Mouse (Mus musculus) limb, embryonic 15.5 days (tissue): ENCODE results near the gene Cxcl12. TPM values are rescaled to one million over a fixed set of nuclear protein-coding genes. Genes with fewer than 3 reads are reported as not detected.

ENCODE experiments used
- ATAC-seq: fragments of 200-750 bp; cut with Nextera tagmentation; 2 replicates; pipeline ENCODE4 v1.8.0; 2017; ENCODE audit warnings: low read depth, moderate TSS enrichment; ENCODE audit not compliant: insufficient number of reproducible peaks, low FRiP score, low TSS enrichment
- H3K27ac ChIP-seq: fragments of 300-500 bp; sonication (generic); 2 replicates; pipeline ENCODE4 v1.5.1; 2015; ENCODE audit warnings: moderate library complexity, mild to moderate bottlenecking, inconsistent platforms
- H3K27me3 ChIP-seq: fragments of 300-500 bp; sonication (generic); 2 replicates; pipeline ENCODE4 v1.6.1; 2015; ENCODE audit warnings: inconsistent platforms
- H3K36me3 ChIP-seq: fragments of 300-500 bp; sonication (generic); 2 replicates; pipeline ENCODE4 v1.6.1; 2015; ENCODE audit warnings: inconsistent platforms
- H3K4me1 ChIP-seq: fragments of 300-500 bp; sonication (generic); 2 replicates; pipeline ENCODE4 v1.6.1; 2015; ENCODE audit warnings: inconsistent platforms
- H3K4me2 ChIP-seq: fragments of 300-500 bp; sonication (generic); 2 replicates; pipeline ENCODE4 v1.6.1; 2015; ENCODE audit warnings: mild to moderate bottlenecking, inconsistent platforms
- H3K4me3 ChIP-seq: fragments of 300-500 bp; sonication (generic); 2 replicates; pipeline ENCODE4 v1.5.1; 2015; ENCODE audit warnings: mild to moderate bottlenecking, inconsistent platforms
- H3K9ac ChIP-seq: fragments of 300-500 bp; sonication (generic); 2 replicates; pipeline ENCODE4 v1.6.1; 2015; ENCODE audit warnings: inconsistent platforms
- H3K9me3 ChIP-seq: fragments of 300-500 bp; sonication (generic); 2 replicates; pipeline ENCODE4 v1.6.1; 2016; ENCODE audit warnings: inconsistent platforms
- WGBS: fragments of 180-500 bp; shearing (Covaris S2); methylation state at CpG from one replicate; pipeline ENCODE4 v1.1.7; 2015; 5-methylcytosine and 5-hydroxymethylcytosine counted together
- polyA plus RNA-seq: library from polyadenylated mRNA; unstranded; fragments of >200 nt; fragmentation: Nextera tagmentation; extraction: Ambion mirVana; gene quantifications from 2 replicates; pipeline ENCODE4 v1.2.1, GENCODE M21; 2015

The Cxcl12 gene
- polyA plus RNA-seq, 1 experiment from 2014 or later = 170 TPM

DNA sequence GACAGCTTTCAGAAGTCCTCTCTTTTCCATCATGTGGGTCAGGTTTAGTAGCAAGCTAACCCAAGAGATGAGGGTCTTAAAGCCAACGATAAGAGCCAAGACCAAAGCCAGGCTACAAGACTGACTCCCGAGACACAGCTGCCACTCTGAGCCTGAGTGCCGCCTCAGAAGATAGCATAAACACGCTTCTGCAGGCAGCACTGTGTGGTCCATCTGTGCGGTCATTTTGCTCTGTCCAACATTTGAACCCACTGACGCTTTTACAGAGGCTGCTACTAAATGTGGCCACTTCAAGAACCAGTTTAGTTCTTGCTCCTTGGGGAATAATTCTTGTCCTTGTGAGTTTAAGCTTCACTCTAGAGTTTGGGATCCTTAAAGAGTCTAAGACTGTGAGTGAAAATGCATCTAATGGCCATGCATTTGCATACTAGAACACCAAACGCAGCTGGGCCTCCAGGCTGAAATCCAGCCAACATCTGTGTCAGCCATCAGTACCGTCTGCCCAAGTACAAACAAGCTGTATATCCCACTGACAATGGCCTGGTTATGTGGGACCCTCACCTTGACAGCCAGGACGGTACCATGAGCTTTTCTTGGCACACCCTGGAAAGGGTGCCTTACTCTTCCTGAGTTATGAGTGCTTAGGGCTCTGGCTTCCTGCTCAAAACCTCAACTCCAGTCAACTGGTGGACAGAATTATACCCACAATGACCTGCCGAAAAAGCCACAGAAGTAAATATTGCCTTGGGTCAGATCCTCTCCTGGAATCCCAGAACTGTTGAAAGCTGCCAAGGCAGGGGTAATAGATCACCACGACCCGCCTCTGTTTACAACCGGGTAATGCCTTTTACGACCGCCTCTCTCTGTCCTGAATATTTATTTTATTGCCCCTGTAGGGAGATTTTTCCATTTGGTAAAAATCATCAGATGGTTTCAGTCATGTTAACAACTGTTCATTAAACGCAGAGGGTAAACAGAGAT, 8.3 kb upstream of the Cxcl12 start:
- Histone ChIP-seq H3K9ac (no peak overlapping the region), H3K4me1 (peaks cover 24% of the 10 kb centered on the region), H3K4me2 (no peak overlapping the region), H3K4me3 (no peak overlapping the region), H3K27me3 (peaks cover 6% of the 10 kb centered on the region; the same call in 1 of the 2 replicates), H3K36me3 (no peaks in the 10 kb centered on the region), H3K9me3 (no peaks in the 10 kb centered on the region), H3K27ac (no peak overlapping the region)
- ATAC-seq = no peak
- 27% methylated on average over 16 of the region's 16 CpGs for WGBS

DNA sequence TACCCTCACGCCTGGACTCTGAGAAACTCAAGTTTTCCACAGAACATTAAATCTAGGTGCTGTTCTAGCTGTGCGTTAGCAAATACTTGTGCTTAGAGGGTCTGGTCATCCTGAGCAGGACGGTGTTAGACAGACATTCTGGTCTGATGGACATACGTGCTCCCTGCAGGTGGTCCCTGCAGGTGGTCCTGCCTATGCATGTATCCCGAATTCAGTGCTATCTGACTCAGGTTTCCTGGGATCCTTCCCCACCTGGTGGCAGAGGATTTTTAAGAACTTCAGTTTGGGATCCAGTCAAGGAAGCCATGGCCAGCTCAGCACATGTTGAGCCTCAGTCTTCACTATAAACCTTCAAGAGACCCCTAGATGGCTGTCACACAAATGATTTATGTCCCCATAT, 4.8 kb upstream of the Cxcl12 start:
- 74% methylated on average over 5 of the region's 5 CpGs for WGBS
- H3K4me1 ChIP-seq = peaks cover 33% of the 10 kb centered on the region
- H3K27me3 ChIP-seq = peaks cover 14% of the 10 kb centered on the region; the same call in 1 of the 2 replicates
- H3K9ac ChIP-seq = no peak overlapping the region
- no peaks in the 10 kb centered on the region for H3K36me3 ChIP-seq
- no peak overlapping the region for H3K4me3 ChIP-seq
- no peak for ATAC-seq
- no peak overlapping the region for H3K27ac ChIP-seq
- H3K4me2 ChIP-seq = no peak overlapping the region
- H3K9me3 ChIP-seq = no peaks in the 10 kb centered on the region

DNA sequence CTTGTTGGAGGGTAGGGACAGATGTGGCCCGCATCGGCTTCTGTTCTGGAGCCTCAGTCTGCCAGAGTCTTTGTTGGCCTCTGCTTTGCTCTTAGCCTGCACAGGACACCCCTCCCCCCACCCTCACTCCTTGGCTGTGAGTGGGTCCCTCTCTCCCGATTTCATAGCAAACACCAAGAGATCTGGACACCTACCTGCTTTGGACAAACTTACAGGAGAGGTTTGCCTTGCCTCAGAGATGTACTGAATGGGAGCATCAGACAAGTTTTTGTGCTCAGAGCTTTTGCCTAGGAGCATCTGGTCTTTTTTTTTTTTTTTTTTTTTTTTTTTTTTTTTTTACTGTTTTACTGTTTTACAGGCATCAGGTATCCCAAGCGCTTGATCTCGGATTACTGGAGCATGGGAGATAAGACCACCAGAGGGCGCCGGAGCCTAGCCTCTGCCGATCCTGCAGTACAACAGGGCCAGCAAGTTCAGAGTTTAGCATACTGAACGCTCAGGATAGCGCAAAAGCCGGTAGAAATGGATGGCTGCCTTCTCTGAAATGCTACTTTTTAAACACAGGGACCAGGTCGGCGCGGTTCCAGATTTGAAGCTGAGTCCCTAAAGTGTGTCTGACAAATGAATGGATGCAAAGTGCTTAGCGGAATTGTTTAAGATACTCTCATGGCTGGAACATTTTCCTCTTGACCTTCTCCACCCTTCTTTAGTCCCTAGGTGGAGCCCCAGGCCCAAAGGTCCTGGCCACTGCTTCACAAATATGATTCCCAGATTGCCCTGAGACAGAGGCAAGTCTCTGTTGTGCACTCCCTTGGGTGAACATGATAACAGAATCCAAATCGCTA, 1.5 kb upstream of the Cxcl12 start:
- Histone ChIP-seq H3K9me3 (no peaks in the 10 kb centered on the region), H3K9ac (no peak overlapping the region), H3K4me2 (peak overlapping the region; percentile 92), H3K27ac (no peak overlapping the region), H3K4me1 (peaks cover 37% of the 10 kb centered on the region), H3K27me3 (peaks cover 21% of the 10 kb centered on the region), H3K36me3 (no peaks in the 10 kb centered on the region), H3K4me3 (no peak overlapping the region; the same call in 1 of the 2 replicates)
- ATAC-seq = peak; percentile 72; the same call in 1 of the 2 replicates
- 2% methylated on average over 16 of the region's 16 CpGs for WGBS

DNA sequence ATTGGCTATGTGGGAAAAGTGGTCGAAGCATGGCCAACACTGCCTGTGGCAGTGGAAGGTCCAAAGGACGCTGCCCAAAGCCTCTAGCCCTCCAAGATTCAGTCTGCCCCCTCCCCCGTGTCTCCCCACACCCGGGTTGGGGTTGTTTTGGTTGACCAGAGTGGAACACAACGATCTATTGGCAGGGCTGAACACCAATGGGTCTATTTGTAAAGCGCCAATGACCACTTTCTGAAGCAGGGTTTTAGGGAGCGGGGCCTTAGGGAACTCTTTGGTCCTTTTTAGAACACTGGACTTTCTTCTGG, 957 bp upstream of the Cxcl12 start:
- H3K9ac ChIP-seq = no peak overlapping the region
- no peak overlapping the region for H3K27ac ChIP-seq
- H3K4me1 ChIP-seq = peaks cover 37% of the 10 kb centered on the region
- no peaks in the 10 kb centered on the region; the same call in 1 of the 2 replicates for H3K36me3 ChIP-seq
- H3K4me3 ChIP-seq = peak overlapping the region; percentile 70; the same call in 1 of the 2 replicates
- no peaks in the 10 kb centered on the region for H3K9me3 ChIP-seq
- H3K27me3 ChIP-seq = peaks cover 25% of the 10 kb centered on the region
- H3K4me2 ChIP-seq = peak overlapping the region; percentile 92
- no peak for ATAC-seq
- WGBS = 19% methylated on average over 7 of the region's 7 CpGs

DNA sequence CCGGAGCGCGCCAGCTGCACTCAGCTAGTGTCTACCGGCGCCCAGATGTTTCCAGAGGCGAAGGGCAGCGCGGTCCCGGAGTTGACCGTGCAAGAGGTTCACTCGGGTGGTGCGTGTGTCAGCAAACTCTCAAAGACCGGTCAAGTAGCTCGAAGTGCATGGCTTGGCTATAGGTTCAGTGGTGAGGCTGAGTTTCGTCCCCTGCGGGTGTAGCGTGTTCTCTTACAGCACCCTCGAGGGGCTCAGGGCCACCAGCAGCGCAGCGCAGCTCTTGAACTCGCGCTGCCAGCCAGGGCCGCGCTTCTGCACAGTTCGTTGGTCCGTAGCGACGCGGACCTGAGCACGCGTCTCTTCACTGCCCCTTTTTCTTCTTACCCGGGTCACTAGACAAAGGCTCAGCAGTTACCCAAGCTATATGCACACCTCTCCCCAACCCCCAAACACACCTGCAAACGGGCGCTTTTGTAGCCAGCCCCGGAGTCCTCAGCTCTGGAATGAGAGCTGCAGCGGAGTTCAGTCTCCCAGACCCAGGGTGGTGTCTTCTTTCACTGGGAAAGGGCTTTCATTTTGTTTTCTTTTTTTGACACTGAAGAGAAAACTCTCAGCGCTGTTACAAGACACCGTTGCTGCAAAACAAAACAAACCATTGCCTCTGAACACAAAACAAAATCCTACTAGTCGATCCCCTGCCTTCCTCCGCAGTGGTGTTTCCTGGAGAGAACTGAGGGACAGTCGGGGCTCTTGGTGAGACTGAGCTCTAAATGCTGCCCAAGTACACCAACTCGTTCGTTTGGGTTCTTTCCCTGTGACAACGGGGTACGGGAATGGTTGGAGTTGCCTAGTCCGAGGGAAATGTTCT, 945 bp downstream of the Cxcl12 start:
- Histone ChIP-seq H3K9me3 (no peaks in the 10 kb centered on the region), H3K27ac (peak overlapping the region; percentile 61), H3K9ac (peak overlapping the region; percentile 65), H3K27me3 (peaks cover 30% of the 10 kb centered on the region), H3K4me3 (peak overlapping the region; percentile 70), H3K4me2 (peak overlapping the region; percentile 92), H3K4me1 (peaks cover 41% of the 10 kb centered on the region), H3K36me3 (peaks cover 3% of the 10 kb centered on the region; the same call in 1 of the 2 replicates)
- no peak for ATAC-seq
- WGBS = 1% methylated on average over 46 of the region's 46 CpGs

DNA sequence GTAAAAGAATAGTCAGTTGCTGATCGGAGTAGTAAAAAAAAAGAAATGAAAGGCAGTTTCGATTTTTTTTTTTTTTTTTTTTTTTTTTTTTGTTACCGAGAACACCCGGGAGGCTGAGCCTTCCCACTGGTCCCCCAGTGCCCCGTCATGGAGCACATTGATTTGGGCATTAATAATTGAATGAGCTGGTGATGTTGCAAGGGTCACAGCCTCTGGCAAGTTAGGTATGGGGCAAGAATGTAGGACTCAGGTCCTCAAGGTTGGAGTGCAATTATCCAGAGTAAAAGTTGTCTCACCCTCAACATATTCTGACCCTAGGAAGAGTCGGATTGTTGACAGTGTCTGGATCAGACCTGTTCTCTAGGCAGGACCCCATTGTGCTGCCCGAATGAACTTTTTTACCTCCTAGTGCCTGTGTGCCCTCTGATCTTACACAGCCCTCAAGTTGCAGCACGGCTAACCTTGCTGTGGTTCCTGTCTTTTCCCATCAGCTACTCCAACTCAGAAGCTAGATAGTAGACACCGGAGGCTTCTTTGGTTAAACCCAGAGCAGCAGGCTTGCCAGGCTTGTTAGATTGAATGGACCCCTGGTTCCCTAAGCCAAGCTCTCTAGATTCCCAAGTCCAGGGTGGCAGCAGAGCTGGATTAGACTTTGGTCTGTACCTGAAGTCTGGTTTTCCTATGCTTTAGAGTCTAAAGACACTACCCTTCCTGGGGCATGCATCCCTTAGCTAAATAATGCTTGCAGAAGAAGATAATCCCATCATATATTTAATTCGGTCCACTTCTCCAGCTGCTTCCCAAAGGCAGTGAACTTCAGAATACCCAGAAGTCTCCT, 1.8 kb downstream of the Cxcl12 start:
- Histone ChIP-seq H3K9ac (peak overlapping the region; percentile 65; the same call in 1 of the 2 replicates), H3K27me3 (peaks cover 30% of the 10 kb centered on the region), H3K36me3 (peaks cover 3% of the 10 kb centered on the region; the same call in 1 of the 2 replicates), H3K27ac (no peak overlapping the region), H3K9me3 (no peaks in the 10 kb centered on the region), H3K4me2 (peak overlapping the region; percentile 92), H3K4me3 (peak overlapping the region; percentile 70), H3K4me1 (peaks cover 41% of the 10 kb centered on the region)
- WGBS = 30% methylated on average over 10 of the region's 10 CpGs
- no peak for ATAC-seq

DNA sequence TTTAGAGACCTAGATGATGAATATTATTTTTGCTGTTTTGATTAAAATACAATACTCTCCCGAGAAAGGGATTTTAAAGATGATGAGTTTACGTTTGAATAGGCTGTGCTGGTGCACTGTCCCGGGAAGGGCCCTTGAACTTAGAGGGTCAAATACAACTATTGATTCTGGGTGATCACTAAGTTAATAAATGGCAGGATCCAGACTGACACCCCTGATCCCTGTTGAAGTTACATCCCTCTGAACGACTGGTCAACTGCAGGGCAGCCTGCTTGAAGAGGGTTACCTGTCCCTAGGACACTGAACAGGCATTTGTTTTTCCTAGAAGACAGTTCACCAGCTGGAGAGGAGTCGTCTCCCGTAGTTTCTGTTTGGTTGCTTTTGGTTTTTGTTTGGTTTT, 4.0 kb downstream of the Cxcl12 start:
- Histone ChIP-seq H3K9ac (no peak overlapping the region), H3K4me1 (peaks cover 32% of the 10 kb centered on the region), H3K4me2 (no peak overlapping the region), H3K4me3 (no peak overlapping the region), H3K9me3 (no peaks in the 10 kb centered on the region), H3K36me3 (peaks cover 16% of the 10 kb centered on the region), H3K27ac (no peak overlapping the region), H3K27me3 (peaks cover 26% of the 10 kb centered on the region)
- WGBS = 83% methylated on average over 6 of the region's 6 CpGs
- no peak for ATAC-seq

DNA sequence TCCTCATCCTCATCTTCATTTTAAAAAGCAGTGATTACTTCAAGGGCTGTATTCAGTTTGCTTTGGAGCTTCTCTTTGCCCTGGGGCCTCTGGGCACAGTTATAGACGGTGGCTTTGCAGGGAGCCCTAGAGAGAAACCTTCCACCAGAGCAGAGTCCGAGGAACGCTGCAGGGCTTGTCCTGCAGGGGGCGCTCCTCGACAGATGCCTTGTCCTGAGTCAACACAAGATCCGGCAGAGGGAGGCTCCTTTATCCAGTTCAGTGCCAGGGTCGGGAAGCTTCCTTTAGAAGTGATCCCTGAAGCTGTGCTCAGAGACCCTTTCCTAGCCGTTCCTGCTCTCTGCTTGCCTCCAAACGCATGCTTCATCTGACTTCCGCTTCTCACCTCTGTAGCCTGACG, 5.5 kb downstream of the Cxcl12 start:
- H3K4me2 ChIP-seq = no peak overlapping the region; the same call in 1 of the 2 replicates
- no peak overlapping the region for H3K9ac ChIP-seq
- peaks cover 19% of the 10 kb centered on the region for H3K4me1 ChIP-seq
- ATAC-seq = no peak
- peaks cover 31% of the 10 kb centered on the region for H3K36me3 ChIP-seq
- peaks cover 19% of the 10 kb centered on the region for H3K27me3 ChIP-seq
- no peak overlapping the region for H3K27ac ChIP-seq
- 16% methylated on average over 11 of the region's 11 CpGs for WGBS
- no peak overlapping the region for H3K4me3 ChIP-seq
- H3K9me3 ChIP-seq = no peaks in the 10 kb centered on the region

DNA sequence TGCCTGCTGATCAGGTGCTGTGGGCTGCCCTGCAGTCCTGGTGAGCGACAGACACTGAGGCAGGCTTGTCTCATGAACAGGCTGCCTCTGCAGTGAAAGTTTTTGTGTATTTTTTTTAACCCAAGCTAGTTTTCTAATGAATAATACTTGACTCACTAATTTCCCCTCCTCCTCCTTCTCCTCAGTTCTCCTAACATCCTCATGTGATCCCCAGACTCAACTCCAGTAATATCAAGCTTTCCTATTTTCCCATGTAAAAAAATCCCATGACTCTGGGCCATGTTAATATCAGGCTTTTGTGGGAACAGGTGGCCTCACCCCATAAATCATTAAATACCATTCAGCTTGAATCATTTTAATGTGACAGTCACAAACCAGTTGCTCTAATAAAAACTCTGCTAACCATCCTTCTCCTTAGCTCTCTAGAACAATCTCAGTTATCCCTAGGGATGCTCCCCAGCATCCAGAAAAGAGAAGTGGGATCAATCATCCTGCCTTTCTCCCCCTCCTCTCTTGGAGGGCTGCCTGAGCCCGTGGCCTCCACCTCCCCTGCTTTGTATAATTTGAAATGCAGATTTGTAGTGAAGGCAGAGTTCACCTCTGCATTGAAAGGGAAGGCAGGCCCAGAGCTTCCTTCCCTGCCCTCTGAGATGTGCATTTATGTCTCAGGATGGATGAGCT, 6.9 kb downstream of the Cxcl12 start:
- Histone ChIP-seq H3K9me3 (no peaks in the 10 kb centered on the region), H3K9ac (no peak overlapping the region), H3K4me1 (peaks cover 13% of the 10 kb centered on the region; the same call in 1 of the 2 replicates), H3K4me2 (no peak overlapping the region), H3K36me3 (peaks cover 31% of the 10 kb centered on the region), H3K27me3 (peaks cover 19% of the 10 kb centered on the region), H3K27ac (no peak overlapping the region), H3K4me3 (no peak overlapping the region)
- ATAC-seq = no peak
- WGBS = 43% methylated on average over 2 of the region's 2 CpGs

DNA sequence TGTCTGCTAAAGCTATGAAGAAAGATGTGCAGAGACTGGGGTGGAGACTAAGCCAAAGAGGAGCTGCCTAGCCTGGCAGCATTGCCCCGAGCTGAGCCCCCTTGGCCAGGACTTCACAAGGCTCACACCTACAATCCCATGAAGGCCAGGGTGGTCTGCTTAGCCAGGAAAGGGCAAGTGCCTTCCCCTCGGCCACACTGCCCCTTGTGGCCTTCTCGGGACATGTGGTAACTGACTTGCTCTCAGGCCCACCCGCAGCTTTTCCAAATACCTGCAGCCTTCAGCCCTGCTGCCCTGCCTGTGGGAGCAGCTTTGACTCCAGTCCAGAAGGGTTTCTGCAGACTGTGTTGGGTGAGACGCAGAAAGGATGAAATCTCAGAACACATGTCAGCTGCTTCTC, 8.1 kb downstream of the Cxcl12 start:
- Histone ChIP-seq H3K9ac (no peak overlapping the region), H3K36me3 (peaks cover 31% of the 10 kb centered on the region), H3K4me2 (no peak overlapping the region), H3K27me3 (peaks cover 11% of the 10 kb centered on the region), H3K4me3 (no peak overlapping the region), H3K4me1 (peaks cover 6% of the 10 kb centered on the region; the same call in 1 of the 2 replicates), H3K27ac (no peak overlapping the region), H3K9me3 (no peaks in the 10 kb centered on the region)
- ATAC-seq = no peak
- WGBS = 31% methylated on average over 5 of the region's 5 CpGs
